Mouse (Mus musculus) thymus, postnatal 25 days (tissue): Measurements from ENCODE around the gene Slc16a1.

ENCODE experiments used
- DNase-seq: peaks from one replicate; pipeline ENCODE4 v3.0.0; 2022

The Slc16a1 gene

DNA sequence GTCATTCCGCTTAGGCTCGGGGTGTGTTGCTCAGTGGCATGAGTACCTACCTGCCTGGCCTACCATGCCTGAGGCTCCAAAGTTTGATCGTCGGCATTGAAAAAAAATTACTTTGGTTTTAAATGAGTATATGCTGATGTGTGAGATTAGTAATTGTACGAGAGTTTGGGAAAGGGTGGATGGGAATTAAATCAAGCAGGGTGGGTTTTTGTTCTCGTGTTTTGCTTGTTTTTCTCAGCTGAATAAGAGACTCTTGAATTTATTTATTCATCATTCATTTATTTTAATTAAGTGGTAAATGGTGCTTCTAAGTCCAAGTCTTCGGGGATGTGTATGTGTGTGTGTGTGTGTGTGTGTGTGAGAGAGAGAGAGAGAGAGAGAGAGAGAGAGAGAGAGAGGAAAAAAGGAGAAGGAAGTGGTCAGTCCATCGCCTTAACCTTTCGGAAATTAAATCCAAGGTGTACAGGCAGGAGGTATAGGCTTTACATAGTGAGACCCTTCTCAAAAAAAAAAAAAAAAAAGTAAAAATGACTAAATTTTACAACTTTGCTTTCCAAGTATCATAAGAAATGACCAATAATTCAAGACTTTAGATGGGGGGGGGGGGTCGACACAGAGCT, 1.4 kb downstream of the Slc16a1 start:
- no peak for DNase-seq

DNA sequence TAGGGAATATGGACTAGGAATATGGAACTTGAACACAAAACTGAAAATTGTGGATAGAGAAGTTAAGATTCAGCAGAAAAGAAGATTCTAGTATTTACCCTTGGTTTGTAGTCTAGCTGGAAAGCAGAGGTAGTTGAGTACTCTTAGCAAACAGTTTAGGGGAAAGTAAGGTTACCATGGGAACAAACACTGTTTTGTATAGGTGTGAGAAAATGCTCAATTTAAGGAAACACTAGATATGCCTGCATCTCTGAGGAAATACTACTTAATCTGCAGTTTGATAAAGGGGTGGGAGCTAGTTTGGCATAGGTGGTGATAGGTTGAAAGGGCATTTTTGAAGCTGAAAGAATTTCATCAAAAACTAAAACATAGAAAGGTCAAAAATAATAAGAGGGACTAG, 2.4 kb downstream of the Slc16a1 start:
- no peak for DNase-seq

GRCm38 (mm10) chr3:104641313-104641712, 2.8 kb downstream of the Slc16a1 start:
- no peak for DNase-seq

GRCm38 (mm10) chr3:104643113-104643512, 4.6 kb downstream of the Slc16a1 start:
- no peak for DNase-seq

DNA sequence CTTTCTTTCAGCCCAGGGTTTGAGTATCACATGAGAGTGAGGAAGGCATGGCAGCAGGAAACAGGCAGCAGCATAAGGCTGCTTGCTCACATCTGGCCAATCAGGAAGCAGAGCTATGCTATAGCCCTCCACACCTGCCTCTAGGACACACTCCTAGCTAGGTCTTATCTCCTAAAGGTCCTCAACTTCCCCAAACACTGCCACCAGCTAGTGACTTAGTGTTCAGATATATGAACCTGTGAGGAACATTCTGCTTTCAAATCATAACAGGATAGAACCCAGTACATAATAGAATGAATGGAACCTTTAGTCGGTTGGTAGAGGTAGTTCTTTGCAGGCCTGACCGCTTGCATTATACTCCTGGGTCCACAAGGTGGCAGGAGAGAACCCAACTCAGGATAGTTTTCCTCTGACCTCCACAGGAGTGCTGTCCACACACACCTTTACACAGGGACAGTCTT, 5.4 kb downstream of the Slc16a1 start:
- DNase-seq, result peak; percentile 73

- no peak for DNase-seq
Observed at GRCm38 (mm10) chr3:104644371-104644770, 5.9 kb downstream of the Slc16a1 start.

DNA sequence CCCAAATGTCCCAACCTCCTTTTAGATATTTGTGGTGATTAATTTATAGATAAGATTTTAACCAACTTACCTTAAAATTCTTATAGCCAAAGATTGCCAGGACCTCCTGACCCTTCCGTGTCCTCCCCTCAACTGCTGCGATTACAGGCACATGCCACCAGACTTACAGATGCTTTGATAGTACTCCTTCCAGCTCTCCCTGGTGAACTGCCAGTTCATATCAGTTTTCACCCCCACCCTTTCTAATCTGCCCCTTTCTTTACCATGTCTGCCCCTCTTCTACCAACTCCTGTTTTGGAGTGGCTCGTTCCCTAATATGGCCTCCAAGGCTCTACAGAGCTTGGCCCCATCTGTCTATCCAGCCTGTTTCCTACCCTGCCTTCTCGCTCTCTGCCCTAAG, 15.8 kb downstream of the Slc16a1 start:
- DNase-seq, result no peak

DNA sequence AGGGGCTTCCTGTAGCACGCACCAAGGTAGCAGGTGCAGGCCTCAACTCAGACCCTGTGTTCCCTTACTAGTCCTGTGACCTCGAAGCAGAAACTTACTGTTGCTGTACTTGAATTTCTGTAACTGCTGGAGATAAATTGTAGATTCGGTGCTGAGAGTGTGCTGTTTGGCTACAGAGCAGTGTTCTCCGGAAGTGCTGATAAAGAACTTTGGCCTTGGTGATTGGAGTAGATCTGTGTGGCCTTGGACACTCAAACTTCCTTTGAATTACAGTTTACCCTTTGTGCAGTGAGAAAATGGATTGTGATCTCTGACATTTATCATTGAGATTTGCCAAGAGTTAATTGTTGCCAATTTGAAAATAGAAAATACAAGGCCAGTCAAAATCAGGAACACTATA, 16.5 kb downstream of the Slc16a1 start:
- DNase-seq, result no peak

DNA sequence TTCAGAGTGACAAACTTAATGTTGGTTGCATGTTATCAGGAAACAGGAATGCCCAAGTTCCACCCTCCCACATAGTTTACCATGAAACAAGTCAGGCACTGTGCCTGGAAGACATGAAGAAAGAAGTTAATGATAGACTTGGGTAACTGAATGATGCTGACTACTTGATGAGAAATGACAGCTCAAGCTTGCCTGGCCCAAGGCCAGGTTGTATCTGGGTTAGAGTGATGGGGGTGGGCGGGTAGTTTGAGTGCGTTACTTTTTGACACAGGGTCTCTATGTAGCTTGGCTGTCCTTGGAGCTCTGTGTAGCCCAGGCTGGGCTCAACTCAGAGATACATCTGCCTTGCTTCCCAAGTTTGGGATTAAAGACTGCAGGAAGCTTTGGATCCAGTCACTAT, 20.2 kb downstream of the Slc16a1 start:
- DNase-seq, result no peak

DNA sequence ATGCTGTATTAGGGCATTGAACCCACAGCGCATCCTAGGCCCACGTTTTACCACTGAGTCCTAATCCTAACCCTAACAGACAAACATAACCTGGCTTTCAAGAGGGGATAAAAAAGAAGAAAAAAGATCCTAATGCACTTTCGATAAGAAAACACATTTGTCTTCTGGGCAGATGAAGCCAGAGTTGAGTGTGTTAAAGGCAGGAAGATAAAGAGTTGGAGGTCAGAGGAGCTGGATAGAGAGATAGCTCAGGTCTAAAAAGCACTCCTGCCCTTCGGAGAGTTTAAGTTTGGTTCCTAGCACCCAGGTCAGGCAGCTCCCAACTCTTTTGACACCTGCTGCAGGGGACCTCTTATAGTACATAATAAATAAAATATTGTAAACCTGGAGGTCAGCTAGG, 21.3 kb downstream of the Slc16a1 start:
- DNase-seq, result no peak

- DNase-seq, result no peak
Observed at GRCm38 (mm10) chr3:104660522-104660921, 22.1 kb downstream of the Slc16a1 start.

- no peak for DNase-seq
Observed at GRCm38 (mm10) chr3:104662007-104662406, 23.5 kb downstream of the Slc16a1 start.

DNA sequence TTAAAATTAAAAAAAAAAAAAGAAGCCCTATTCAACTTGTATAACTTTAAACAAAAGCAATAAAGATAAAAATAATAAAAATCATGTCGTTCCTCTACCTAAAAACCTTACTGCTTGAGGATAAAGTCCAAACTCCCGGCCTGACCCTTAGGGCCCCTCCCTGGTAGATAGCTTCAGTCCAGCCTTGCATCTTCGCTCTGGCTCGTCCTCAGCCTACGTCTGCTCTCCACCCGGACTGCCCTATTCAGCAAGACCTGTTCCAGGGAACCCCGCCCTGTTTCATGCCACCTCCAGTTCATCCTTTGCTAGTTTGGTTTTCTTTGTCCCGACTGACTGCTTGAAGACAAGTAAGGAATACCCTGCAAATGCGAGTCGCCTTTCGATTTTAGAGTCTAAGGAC, 24.5 kb downstream of the Slc16a1 start:
- no peak for DNase-seq

DNA sequence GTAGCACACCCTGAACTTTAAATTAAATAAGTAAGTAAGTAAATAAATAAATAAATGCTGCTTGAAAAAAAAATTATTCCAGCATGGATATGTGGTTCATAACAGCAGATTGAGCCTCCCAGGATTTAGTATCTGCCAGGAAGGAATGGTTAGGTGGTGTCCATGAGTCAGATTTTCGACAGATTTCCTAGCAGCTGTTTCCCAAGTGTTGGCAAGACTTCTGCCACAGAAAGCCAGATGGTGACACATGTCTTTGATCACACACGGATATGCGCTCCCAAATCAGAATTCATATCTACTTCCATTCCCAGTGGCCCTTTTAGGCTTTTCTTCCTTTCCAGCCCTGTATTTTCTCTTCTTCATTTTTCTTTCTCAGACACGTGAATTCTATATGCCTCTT, 28.5 kb downstream of the Slc16a1 start:
- DNase-seq, result no peak

- no peak for DNase-seq
Observed at GRCm38 (mm10) chr3:104667451-104667850, 29.0 kb downstream of the Slc16a1 start.

DNA sequence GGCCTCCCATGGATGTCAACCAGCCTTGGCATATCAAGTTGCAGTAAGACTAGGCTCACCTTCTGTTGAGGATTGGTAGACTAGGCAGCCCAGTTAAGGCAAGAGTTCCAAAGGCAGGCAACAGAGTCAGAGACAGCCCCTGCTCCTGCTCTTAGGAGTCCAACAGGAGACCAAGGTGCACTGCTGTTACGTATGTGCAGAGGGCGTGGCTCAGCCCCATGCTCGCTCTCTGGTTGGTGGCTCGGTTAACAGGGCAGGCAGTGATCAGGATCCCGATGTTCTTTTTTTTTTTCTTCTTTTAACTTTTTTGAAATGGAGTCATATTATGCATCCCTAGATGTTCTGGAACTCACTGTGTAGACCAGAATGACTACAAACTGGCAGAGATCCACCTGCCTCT, 30.5 kb downstream of the Slc16a1 start:
- DNase-seq, result no peak

DNA sequence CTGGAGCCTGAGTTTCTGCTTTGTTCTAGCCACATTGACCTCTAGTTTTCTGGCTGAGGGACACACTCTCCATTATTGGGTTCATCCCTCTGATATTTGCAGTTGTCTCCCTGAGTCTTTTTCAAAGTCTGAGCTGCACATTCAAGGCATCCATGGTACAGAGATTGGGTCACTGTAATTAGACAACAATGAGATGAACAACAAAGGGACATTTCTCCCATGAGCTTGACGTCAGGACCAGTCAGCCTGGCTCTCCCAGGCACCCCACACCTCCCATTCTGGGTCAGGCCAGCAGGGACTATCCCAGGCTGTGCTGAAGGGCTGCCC, 31.4 kb downstream of the Slc16a1 start:
- DNase-seq, result no peak

DNA sequence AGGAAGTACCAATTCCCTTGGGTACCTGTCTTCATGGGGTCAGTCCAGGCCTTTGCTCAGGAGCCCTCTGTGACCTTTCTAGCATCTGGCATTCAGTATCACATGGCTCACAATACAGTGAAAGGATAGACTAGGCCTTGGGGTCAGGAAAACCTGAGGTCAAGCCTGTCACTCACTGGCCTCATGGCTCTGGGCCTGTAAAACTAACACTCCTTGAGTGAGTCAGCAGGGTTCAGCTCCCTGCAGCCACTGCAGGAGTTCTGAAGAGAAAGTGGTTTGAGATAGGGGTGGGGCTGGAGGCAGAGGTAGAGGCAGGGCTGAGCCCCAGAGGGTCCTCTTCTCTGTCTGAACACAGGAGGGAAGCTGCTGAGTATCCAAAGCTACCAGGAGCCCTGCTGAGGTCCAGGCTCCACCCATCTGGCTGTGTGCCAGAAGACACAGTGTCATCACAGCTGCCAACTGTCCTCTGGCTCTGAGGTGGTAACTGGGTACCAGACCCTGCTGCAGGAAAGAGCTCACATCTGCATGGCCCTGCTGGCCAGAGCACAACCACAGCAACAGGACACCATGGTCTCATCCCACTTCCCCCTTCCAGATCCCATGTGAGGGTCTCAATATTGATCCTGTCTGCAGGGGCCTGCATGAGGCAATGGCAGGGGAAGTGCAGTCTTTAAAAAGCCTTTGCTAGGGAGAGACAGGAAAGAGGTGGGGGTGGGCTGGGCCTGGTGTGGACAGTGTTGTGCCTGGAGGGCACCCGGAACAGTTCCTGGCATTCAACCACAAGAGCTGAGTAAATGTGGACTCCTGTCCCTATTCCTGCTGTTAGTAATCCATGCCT, 31.9 kb downstream of the Slc16a1 start:
- peak; percentile 45 for DNase-seq

GRCm38 (mm10) chr3:104671543-104671942, 33.1 kb downstream of the Slc16a1 start:
- DNase-seq, result peak; percentile 52

DNA sequence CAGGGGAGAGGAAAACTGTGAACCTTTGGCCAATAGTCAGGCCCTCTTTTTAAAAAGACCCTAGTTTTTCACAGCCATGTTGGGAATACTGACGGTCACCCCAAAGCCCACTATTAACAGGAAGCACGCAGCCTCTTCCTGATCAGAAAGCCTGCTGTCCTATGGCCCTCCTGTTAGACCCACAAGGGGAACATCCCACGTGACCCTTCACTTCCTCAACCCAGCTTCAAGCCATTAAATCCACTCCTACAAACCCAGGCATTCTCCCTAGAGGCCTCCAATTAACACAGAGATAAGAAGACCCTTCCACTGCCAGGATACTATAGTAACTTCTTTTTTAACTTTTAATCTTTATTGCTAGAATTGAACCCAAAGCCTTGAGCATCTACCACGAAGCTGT, 33.6 kb downstream of the Slc16a1 start:
- no peak for DNase-seq

- DNase-seq, result no peak
Observed at GRCm38 (mm10) chr3:104673642-104674328, 35.3 kb downstream of the Slc16a1 start.

DNA sequence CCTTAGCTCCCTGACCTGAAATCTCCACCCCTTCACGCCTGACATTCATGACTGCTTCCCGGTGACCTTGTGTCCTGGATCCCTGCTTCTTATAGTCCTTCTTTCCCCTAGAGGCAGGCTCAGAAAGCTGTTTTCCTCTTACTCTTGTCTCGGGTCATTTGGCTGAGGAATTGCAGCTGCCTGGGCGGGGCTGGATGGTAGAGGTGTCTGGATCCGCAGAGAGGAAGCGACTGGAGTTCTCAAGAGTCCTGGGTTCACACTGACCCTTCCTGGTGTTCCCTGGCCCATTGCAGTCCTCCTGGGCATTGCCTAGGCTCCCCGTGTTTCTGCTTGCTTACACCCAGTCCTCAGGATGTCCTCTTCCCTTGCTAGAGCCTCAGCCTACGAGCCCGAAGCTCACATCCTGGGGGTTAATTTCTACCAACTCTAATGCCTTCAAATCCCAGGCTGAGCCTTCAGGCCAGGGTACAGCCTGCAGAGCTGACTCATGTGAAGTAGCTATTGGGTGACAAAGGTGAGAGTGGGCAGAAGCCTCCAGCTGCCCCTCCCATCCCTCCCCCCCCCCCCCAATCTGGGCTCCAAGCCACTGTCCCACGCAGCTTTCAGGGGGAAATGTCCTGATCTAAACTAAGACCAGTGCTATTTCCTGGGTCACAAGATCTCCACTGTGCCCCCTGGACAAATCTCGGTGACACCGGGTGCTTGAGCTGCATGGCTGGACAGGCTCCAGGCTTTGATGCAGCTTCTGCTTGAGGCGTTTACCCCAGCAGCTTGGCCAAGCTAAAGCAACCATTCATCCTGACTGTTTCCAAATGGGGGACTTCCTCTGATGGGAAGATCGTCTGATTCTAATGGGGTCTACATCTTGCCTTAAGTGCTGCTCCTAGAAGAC, 36.1 kb downstream of the Slc16a1 start:
- no peak for DNase-seq

DNA sequence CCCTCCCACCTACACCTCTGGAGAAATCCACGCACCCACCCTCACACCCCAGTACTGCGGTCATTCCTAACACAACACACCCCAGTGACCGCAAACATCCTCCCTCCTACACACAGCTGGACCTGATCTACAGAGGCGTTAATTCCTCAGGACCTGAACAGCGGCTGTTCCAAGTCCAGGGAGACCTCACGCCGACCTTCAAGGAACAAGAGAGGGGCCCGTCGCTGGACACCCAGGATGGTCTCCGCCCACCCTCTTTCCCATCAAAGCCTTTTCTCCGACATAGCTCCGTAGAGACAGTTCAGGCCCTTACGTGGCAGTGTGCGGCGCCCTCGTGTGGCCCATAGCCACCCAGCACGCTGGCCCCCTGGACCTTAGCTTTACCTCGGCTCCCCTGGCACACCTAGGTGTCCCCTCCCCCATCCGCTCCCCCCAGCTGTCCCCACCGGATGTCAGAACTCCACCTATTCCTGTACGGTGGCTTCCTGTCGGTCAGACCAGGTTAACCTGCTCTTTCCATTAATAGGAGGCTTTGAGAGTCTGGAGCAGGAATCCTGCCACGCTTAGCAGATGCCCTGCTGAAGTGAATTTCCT, 36.9 kb downstream of the Slc16a1 start:
- peak; percentile 85 for DNase-seq
